Mouse (Mus musculus) left cerebral cortex, adult 9 months (tissue): Measurements from ENCODE around the gene Ell2.

Source experiments
- DNase-seq, 2 experiments: peaks; one replicate each; pipeline ENCODE4 v3.0.0; 2022; ENCODE audit warnings: low spot score in 2 of 2

Gene Ell2

DNA sequence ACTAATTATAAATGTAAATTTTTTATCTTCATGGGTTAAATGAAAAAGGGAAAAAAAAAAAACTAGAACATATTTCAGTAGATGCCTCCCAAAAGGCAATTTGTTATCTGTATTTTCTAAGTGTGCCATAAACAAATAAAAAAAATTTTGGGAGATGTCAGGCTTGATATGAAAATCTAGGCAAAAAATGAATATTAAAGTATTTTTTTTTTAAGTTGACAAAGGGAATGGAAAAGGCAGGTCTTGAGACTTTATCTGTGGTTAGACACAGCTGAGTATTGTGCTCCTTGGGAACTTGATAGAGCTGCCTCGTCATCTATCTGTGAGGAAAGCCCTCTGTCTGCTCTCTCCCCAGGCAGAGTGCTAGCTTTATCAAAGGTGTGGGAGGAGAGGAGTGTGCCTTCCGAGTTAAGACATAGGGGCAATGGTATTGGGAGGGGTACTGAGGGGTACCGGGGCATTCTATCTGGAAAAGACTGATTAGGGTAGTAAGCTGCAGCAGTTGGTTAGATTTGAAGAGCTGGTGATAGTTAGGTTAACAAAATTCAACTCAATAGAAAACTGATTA is 27.1 kb downstream of the Ell2 start:
- DNase-seq: no peak

- DNase-seq: no peak
Observed at GRCm38 (mm10) chr13:75734231-75734630, 27.7 kb downstream of the Ell2 start.

DNA sequence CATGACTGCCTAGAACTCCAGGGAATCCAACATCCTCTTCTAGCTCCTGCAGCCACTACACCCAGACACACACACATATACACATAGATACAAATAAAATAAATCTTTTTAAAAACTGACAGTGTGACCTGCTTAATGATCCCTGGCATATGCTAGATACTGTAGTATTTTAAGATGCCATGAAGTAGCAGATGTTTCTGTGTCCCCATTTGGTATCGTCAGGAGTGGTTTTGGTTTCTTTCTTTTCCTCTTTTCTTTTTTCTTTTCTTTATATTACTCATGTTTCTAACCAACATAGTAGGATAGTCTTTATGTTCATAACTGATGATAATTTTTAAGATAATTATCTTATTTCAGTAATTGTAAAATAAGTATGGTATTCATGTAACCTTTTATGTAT is 29.0 kb downstream of the Ell2 start:
- DNase-seq: no peak

- DNase-seq: no peak
Observed at GRCm38 (mm10) chr13:75737991-75738390, 31.4 kb downstream of the Ell2 start.

GRCm38 (mm10) chr13:75738536-75738935 is 32.0 kb downstream of the Ell2 start:
- no peak for DNase-seq

- DNase-seq: no peak
Observed at GRCm38 (mm10) chr13:75738957-75739356, 32.4 kb downstream of the Ell2 start.

- no peak for DNase-seq
Observed at GRCm38 (mm10) chr13:75740018-75740417, 33.5 kb downstream of the Ell2 start.

DNA sequence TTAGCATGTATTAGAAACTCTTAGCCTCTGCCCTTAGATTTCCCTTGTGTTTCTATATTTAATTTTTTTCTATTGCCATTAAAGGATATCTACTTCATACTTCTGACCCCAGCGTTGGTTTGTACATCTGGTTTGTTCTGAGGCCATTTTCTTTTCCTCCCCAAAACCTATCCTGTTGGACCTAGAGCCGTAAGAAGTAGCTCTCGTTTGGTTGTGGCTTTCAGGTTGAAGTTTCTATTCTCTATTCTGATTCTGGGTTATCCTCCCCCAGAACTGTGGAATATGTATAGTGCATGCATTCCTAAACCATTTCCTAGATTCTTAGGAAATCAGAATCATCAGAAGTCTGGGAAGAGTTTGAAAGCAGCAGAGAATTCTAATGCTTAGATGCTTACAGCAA is 34.6 kb downstream of the Ell2 start:
- no peak for DNase-seq

- DNase-seq: no peak
Observed at GRCm38 (mm10) chr13:75741736-75742729, 35.5 kb downstream of the Ell2 start.

DNA sequence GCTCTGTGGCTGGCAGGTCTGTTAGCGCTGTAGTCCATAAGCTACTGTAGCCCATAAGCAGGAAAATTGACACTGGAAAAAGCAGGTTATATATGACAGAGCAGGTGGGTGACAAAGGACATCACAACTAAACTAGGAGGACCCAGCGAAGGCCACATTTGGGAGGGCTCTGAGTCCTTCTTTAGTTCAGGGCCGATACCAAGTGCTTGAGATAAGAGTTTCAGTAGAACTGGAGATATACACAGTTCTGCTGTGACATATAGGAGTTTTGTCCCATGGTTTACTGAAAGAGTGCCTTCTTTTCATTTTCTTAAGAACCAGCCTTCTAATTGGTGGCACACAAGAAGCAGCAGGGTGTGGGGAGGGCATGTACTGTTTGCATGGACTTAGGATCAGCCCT is 36.4 kb downstream of the Ell2 start:
- DNase-seq: no peak

GRCm38 (mm10) chr13:75744065-75744464 is 37.5 kb downstream of the Ell2 start:
- no peak for DNase-seq

- no peak for DNase-seq
Observed at GRCm38 (mm10) chr13:75745328-75745727, 38.8 kb downstream of the Ell2 start.

- no peak for DNase-seq
Observed at GRCm38 (mm10) chr13:75747265-75747664, 40.7 kb downstream of the Ell2 start.

- no peak for DNase-seq
Observed at GRCm38 (mm10) chr13:75748685-75749084, 42.1 kb downstream of the Ell2 start.

DNA sequence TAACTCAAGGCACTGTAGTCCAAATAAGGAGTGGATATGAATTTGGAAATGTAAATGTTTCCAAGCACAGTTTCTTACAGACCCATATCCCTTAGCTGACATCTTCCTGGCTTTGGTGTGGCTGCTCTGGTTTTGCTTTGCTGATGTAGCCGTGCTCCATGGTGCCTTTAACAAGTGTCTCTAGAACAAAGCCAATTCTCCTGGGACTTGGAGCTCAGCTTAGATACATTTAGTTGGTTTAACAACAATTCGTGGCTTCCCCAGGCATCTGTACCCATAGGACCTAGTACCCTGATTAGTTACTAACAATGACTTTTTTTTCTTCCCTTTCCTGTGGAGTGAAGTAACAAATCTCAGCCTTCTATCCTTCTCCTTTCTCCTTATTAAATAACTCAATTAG is 44.2 kb downstream of the Ell2 start:
- DNase-seq: no peak

GRCm38 (mm10) chr13:75752216-75752938 is 45.8 kb downstream of the Ell2 start:
- peak in 1 of 2 experiments; percentile 65 for DNase-seq

DNA sequence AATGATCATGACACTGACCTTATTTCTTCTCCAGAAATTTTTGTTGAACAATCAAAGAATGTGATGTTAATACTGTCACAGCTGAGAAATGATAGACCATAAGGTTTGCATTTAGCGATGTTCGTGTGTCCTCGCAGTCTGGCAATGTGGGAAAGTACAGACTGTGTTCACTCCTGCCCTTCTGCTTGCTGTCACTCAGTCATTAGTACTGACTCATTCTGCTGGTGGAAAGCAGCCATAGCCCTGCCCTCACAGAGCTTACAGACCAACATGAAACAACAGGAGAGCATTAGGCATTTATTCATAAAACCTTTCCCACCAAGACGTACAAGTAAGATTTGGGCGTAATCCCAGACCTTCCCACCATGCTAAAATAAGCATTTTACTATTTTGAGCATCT is 47.8 kb downstream of the Ell2 start:
- no peak for DNase-seq

DNA sequence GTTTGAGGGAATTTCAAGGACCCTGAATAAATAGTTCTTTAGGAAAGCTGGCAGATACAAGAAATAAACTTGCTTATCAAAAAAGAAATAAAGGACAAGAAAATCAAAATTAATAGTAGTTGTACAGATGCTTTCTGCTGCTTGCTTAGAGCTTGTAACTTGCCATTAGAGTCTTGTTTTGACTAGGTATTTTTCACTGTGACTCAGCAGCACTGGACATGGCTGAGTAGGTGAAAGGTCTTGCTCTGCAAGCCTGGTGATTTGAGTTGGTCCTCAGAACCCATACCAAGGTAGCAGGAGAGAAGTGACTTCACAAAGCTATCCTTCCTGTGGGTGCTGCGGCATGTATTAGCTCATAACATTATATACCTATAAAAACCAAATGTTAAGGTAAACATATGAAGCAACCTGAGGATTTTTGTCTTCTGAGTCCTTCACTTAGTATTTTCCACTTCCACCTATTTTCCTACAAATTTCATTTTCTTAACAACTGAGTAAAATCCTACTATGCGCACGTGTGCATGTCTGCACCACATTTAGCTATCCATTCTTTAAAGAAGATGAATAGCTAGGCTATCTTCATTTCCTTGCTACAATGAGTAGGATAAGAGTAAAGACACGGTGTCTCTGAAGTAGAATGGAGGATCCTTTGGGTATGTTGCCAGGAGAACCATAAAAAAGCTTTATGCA is 54.4 kb downstream of the Ell2 start:
- no peak for DNase-seq

DNA sequence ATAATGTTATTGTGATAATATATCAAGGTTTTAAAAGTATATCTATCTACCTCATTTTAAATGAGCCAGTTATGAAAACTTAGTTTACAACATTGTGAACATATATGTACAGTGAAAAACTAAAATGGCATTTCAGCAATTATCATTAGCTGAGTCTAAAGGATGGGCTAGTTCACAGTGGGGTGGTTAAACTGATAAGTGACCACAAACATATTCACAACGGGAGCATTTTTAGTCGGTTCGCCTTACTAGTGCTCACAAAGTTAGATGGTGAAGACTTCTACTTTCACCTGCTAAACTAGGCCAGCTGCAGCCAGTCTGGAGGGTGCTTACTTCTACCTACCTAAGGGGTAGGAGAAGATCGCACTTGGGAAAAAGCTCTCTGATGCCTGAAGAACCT is 56.2 kb downstream of the Ell2 start:
- no peak for DNase-seq

DNA sequence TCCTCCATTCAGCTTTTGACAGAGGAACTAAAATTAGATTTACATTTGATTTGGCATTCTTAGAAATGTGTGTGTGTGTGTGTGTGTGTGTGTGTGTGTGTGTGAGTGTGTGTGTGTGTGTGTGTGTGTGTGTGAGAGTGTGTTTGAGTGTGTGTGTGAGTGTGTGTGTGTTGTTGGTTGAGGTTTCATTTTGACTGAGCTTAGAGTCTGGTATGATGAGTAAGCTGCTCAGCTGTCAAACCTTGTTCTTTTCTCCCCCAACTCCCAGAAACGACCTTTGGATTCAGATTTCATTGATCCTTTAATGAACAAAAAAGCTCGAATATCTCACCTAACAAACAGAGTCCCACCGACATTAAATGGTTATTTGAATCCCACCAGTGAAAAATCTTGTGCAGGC is 56.7 kb downstream of the Ell2 start:
- DNase-seq: no peak

DNA sequence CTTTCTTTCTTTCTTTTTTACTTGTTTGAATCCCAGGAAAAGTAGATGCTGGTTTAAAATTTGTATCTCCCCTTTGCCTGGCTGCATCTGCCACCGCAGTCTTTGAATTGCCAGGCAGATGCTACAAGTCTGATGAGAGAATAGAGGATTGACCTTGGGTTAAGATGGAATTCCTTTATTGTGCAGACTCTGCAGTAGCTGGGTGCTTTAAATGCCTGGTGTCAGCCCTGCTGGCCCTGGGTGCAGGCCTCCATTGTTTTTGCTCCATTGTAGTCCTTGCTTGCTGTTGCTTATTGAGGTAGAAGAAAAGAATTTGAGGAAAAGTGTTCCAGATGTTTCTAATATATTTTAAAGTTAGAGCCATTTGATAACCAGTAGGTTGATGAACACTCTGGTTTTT is 59.2 kb downstream of the Ell2 start:
- DNase-seq: no peak

DNA sequence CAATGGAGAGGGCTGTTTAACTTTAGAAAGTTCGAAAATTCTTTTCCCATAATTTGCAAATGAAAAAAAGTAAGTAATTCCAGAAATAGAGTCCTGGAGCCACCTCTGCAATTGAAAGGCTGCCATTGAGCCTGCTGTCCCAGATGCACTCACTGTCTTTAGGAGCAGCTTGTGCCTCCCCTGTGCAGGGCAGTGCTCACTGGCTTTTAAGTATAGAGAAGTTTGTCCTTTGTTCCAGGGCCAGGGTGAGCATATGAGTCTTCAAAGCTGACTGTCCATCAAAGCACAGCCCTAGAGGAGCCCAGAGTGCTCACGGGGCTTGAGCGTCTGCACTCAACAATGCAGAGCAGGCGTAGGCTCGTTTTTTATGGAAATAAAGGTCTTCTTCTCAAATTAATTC is 59.7 kb downstream of the Ell2 start:
- DNase-seq: peak in 1 of 2 experiments; percentile 54
